Mouse (Mus musculus): ENCODE measurements around the gene Olfr58. TPM values are rescaled to one million over a fixed set of nuclear protein-coding genes. Genes with fewer than 3 reads are reported as not detected.
"Not testable (repeated sequence)": the region's sequence is repeated elsewhere in the genome, so short reads cannot be mapped to it uniquely, and the experiment has no call there.

Olfr58 gene
- not detected in 2 replicates for polyA plus RNA-seq (2014; fragmentation: Nextera tagmentation; extraction: Ambion mirVana)

DNA sequence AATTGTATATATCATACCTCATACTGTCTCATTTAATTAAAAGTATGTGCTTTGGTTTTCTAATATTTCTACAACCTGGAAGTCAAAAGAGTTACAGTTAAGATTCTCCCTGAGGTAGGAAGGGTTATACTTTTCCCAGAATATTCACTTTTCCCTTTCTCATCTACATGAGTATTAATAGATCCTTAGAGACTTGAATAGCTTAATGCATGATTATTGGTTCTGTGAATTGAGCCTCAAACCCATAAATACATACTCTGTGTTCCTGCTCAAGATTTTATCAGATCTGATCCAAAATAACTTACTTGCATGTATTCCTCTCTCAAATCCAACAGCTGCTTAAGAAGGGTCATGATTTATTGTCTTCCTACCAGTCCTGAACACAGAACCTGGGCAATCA lies at the start of gene Olfr58:
Olfr58 (plus strand) TSS at position 301 of the 400 bp plus-strand sequence.
- Histone ChIP-seq H3K4me2 (ENCODE audit: low read depth, low read length) (no peak within 1 kb of the TSS), H3K27ac (replicated peaks; ENCODE audit: low read depth, low read length) (no peak within 1 kb of the TSS), H3K4me1 (ENCODE audit: control insufficient read depth, insufficient read depth, low read length) (no peaks in the 10 kb centered on the region), H3K9ac (replicated peaks; ENCODE audit: low read length) (no peak within 1 kb of the TSS), H3K27me3 (ENCODE audit: control insufficient read depth, insufficient read depth, low read length) (no peaks in the 10 kb centered on the region), H3K4me3 (ENCODE audit: low read depth, low read length) (no peak within 1 kb of the TSS), H3K36me3 (replicated peaks; ENCODE audit: control insufficient read depth, insufficient read depth, low read depth, low read length) (no peaks in the 10 kb centered on the region), H3K9me3 (replicated peaks; ENCODE audit: control insufficient read depth, low read length) (no peaks in the 10 kb centered on the region)
- ATAC-seq (replicated peaks; ENCODE audit: insufficient number of reproducible peaks, low FRiP score, low TSS enrichment, low read depth) (no peak), DNase-seq (ENCODE audit: low spot score) (no peak)

GRCm38 (mm10) chr9:19769136-19769535 lies 10.9 kb upstream of the Olfr58 start:
- no peak for DNase-seq (ENCODE audit: low spot score)
- Histone ChIP-seq H3K27me3 (ENCODE audit: control insufficient read depth, insufficient read depth, low read length) (no peaks in the 10 kb centered on the region), H3K36me3 (replicated peaks; ENCODE audit: control insufficient read depth, insufficient read depth, low read depth, low read length) (no peaks in the 10 kb centered on the region), H3K4me2 (ENCODE audit: low read depth, low read length) (no peak overlapping the region), H3K9ac (replicated peaks; ENCODE audit: low read length) (no peak overlapping the region), H3K4me1 (ENCODE audit: control insufficient read depth, insufficient read depth, low read length) (no peaks in the 10 kb centered on the region), H3K4me3 (ENCODE audit: low read depth, low read length) (no peak overlapping the region), H3K9me3 (replicated peaks; ENCODE audit: control insufficient read depth, low read length) (no peaks in the 10 kb centered on the region; the same call in 1 of the 2 replicates), H3K27ac (replicated peaks; ENCODE audit: low read depth, low read length) (no peak overlapping the region)
- no peak for ATAC-seq (replicated peaks; ENCODE audit: insufficient number of reproducible peaks, low FRiP score, low TSS enrichment, low read depth)
- WGBS = 87% methylated on average over 14 of the region's 14 CpGs

- no peak overlapping the region for H3K4me3 ChIP-seq (ENCODE audit: low read depth, low read length)
- H3K36me3 ChIP-seq (replicated peaks; ENCODE audit: control insufficient read depth, insufficient read depth, low read depth, low read length) = no peaks in the 10 kb centered on the region
- no peak overlapping the region for H3K27ac ChIP-seq (replicated peaks; ENCODE audit: low read depth, low read length)
- no peaks in the 10 kb centered on the region; the same call in 1 of the 2 replicates for H3K9me3 ChIP-seq (replicated peaks; ENCODE audit: control insufficient read depth, low read length)
- ATAC-seq (replicated peaks; ENCODE audit: insufficient number of reproducible peaks, low FRiP score, low TSS enrichment, low read depth) = no peak
- H3K4me2 ChIP-seq (ENCODE audit: low read depth, low read length) = no peak overlapping the region
- 89% methylated on average over 14 of the region's 14 CpGs for WGBS
- H3K4me1 ChIP-seq (ENCODE audit: control insufficient read depth, insufficient read depth, low read length) = no peaks in the 10 kb centered on the region
- no peak for DNase-seq (ENCODE audit: low spot score)
- no peak overlapping the region for H3K9ac ChIP-seq (replicated peaks; ENCODE audit: low read length)
- no peaks in the 10 kb centered on the region for H3K27me3 ChIP-seq (ENCODE audit: control insufficient read depth, insufficient read depth, low read length)
Observed at GRCm38 (mm10) chr9:19769701-19770100, 10.4 kb upstream of the Olfr58 start.

DNA sequence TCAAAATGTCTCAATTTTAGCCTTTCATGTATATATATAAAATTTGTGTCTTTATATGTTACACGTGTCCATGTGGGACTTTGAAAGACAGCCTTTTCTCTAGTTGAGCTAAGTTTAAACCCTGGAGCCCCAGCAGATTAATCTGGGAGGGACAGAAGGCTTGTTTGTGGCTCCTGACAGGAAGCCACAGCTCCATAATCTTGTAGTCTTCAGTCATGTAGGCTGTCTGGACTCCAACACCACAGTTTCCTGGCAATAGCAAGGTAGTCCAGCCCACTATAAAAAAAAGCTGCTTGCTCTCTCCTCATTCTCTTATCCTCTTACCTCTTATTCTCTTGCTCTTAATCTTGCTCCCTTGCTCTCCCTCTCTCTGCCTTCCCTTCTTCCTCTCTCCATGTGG lies 22.9 kb downstream of the Olfr58 start:
- no peaks in the 10 kb centered on the region for H3K4me1 ChIP-seq (ENCODE audit: control insufficient read depth, insufficient read depth, low read length)
- no peaks in the 10 kb centered on the region for H3K27me3 ChIP-seq (ENCODE audit: control insufficient read depth, insufficient read depth, low read length)
- no peaks in the 10 kb centered on the region for H3K36me3 ChIP-seq (replicated peaks; ENCODE audit: control insufficient read depth, insufficient read depth, low read depth, low read length)
- WGBS = 57% methylated on average over 1 of the region's 1 CpGs
- H3K4me3 ChIP-seq (ENCODE audit: low read depth, low read length) = no peak overlapping the region
- no peak overlapping the region for H3K4me2 ChIP-seq (ENCODE audit: low read depth, low read length)
- ATAC-seq (replicated peaks; ENCODE audit: insufficient number of reproducible peaks, low FRiP score, low TSS enrichment, low read depth) = no peak
- DNase-seq (ENCODE audit: low spot score) = no peak
- H3K27ac ChIP-seq (replicated peaks; ENCODE audit: low read depth, low read length) = no peak overlapping the region
- no peak overlapping the region for H3K9ac ChIP-seq (replicated peaks; ENCODE audit: low read length)
- no peaks in the 10 kb centered on the region for H3K9me3 ChIP-seq (replicated peaks; ENCODE audit: control insufficient read depth, low read length)

DNA sequence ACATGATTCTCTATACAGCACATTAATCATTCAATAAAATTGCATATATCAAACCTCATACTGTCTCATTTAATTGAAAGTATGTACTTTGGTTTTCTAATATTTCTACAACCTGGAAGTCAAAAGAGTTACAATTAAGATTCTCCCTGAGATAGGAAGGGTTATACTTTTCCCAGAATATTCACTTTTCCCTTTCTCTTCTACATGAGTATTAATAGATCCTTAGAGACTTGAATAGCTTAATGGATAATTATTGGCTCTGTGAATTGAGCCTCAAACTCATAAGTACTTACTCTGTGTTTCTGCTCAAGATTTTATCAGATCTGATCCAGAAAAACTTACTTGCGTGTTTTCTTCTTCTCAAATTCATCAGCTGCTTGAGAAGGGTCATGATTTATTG lies 24.5 kb downstream of the Olfr58 start, which contains the start of gene Olfr859:
Olfr859 (plus strand) TSS at position 301 of the 400 bp plus-strand sequence.
- H3K4me2 ChIP-seq (ENCODE audit: low read depth, low read length); H3K9me3 ChIP-seq (replicated peaks; ENCODE audit: control insufficient read depth, low read length); H3K4me1 ChIP-seq (ENCODE audit: control insufficient read depth, insufficient read depth, low read length); H3K4me3 ChIP-seq (ENCODE audit: low read depth, low read length); H3K27me3 ChIP-seq (ENCODE audit: control insufficient read depth, insufficient read depth, low read length); H3K9ac ChIP-seq (replicated peaks; ENCODE audit: low read length); H3K27ac ChIP-seq (replicated peaks; ENCODE audit: low read depth, low read length); H3K36me3 ChIP-seq (replicated peaks; ENCODE audit: control insufficient read depth, insufficient read depth, low read depth, low read length); DNase-seq (ENCODE audit: low spot score); ATAC-seq (replicated peaks; ENCODE audit: insufficient number of reproducible peaks, low FRiP score, low TSS enrichment, low read depth): not testable (repeated sequence)
- WGBS = 73% methylated on average over 1 of the region's 1 CpGs

Other genes starting within 250 kb of the Olfr58 start
- gene Olfr853, start 239.2 kb upstream of the Olfr58 start, polyA plus RNA-seq (2014; fragmentation: Nextera tagmentation; extraction: Ambion mirVana) = not detected in 2 replicates
- not detected in 2 replicates for gene Olfr854, start 212.9 kb upstream of the Olfr58 start, polyA plus RNA-seq (2014; fragmentation: Nextera tagmentation; extraction: Ambion mirVana)
- not detected in 2 replicates for gene Olfr855, start 197.7 kb upstream of the Olfr58 start, polyA plus RNA-seq (2014; fragmentation: Nextera tagmentation; extraction: Ambion mirVana)
- 37.0 and 37.2 TPM in 2 replicates for gene Zfp317, start 158.2 kb upstream of the Olfr58 start, polyA plus RNA-seq (2014; fragmentation: Nextera tagmentation; extraction: Ambion mirVana)
- gene Olfr857, start 70.8 kb upstream of the Olfr58 start, polyA plus RNA-seq (2014; fragmentation: Nextera tagmentation; extraction: Ambion mirVana) = not detected in 2 replicates
- gene Olfr859, start 24.6 kb downstream of the Olfr58 start, polyA plus RNA-seq (2014; fragmentation: Nextera tagmentation; extraction: Ambion mirVana) = not detected in 2 replicates
- gene Olfr860, start 69.5 kb downstream of the Olfr58 start, polyA plus RNA-seq (2014; fragmentation: Nextera tagmentation; extraction: Ambion mirVana) = not detected in 2 replicates
- gene Olfr862, start 107.7 kb downstream of the Olfr58 start, polyA plus RNA-seq (2014; fragmentation: Nextera tagmentation; extraction: Ambion mirVana) = not detected in 2 replicates
- 0.20 and 0.28 TPM in 2 replicates for gene Olfr77, start 136.6 kb downstream of the Olfr58 start, polyA plus RNA-seq (2014; fragmentation: Nextera tagmentation; extraction: Ambion mirVana)
- gene Olfr866, start 247.8 kb downstream of the Olfr58 start, polyA plus RNA-seq (2014; fragmentation: Nextera tagmentation; extraction: Ambion mirVana) = not detected in 2 replicates

All from embryonic facial prominence, embryonic 11.5 days (tissue).